Mouse (Mus musculus) heart, postnatal 4 days (tissue): ENCODE results near the gene Casd1. TPM values are rescaled to one million over a fixed set of nuclear protein-coding genes. Genes with fewer than 3 reads are reported as not detected.
"Not testable (repeated sequence)": the region's sequence is repeated elsewhere in the genome, so short reads cannot be mapped to it uniquely, and the experiment has no call there.

Experiments
- DNase-seq: peaks from one replicate; pipeline ENCODE4 v3.0.0; 2021
- total RNA-seq, 2 experiments: library from RNA; stranded (reverse); gene quantifications; 2 replicates each; pipeline ENCODE4 v1.2.3; 2021

Gene Casd1
- total RNA-seq, 2 experiments from 2014 or later: 34.5 to 34.6 TPM

DNA sequence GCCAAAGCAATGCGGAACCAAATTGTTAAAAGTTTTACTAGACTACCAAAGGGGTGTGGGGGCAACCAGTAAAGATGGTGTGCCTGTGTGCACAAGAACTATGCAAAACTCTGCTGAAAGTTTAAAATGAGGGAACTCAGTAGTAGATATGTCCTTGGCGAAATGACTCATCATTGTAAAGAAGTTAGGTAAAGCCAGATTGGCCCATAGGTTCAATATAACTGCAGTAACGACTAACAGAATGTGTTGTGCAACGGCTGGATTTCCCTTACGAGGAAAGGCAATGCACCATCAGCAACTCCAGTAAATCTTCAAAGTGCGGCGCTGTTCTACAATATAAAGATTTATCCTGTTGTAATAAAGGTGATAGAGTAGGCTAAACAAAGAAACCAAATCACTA is 11.8 kb downstream of the Casd1 start:
- no peak for DNase-seq

DNA sequence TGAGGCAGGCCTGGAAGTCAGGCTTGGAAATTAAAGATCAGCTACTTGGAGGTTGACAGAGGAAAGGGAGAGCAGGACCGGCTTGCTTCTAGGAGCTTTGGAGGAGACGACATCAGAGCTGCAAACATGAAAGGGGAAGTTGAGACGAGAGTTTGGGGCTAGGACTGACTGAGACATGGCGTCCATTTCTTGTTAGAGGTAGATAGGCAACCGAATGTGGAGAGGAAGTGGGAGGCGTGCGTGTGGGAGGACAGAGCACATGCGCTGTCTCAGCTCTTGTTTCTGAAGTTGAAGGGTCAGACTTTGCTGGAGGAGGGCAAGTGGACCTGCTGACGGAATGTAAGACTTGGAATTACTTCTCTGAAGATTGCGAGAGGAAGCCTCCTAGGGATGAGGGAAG is 17.3 kb downstream of the Casd1 start:
- DNase-seq: no peak

DNA sequence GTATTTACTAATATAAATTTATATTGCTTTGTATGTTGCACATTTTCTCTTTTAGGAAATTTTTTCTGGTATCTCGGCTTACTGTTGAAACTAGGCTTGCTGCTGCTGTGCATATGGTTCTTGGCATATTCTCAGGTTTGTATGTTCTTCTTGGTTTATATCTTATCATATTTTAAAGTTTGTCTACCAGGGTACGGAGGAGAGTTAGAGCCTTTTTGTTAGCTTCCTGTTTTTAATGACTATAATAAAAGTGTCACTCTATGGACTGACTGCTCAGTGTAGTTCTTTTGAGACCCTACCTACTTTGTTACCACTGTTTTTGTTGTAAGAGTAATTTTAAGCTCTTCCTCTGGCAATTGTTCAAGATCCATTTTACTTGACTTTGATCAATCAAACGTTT is 30.8 kb downstream of the Casd1 start:
- DNase-seq: no peak

DNA sequence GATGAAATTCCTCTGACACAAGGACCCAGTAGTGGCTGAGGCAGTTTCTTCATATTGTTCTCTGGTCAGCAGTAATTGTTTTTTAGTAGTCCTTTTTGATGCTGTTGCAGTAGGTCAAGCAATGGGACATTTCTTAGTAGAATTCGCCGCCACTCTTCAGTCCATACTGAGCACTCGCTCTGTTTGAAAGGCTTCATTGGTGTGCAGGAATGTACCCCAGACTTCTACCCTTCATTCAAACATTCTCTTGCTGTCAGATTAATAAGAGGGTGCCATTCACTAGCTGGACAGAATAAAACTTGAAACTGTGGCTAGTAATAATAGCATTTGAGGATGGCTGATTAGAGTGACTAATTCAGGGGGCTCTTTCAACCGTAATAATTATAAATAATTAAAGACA is 32.5 kb downstream of the Casd1 start:
- DNase-seq: no peak

DNA sequence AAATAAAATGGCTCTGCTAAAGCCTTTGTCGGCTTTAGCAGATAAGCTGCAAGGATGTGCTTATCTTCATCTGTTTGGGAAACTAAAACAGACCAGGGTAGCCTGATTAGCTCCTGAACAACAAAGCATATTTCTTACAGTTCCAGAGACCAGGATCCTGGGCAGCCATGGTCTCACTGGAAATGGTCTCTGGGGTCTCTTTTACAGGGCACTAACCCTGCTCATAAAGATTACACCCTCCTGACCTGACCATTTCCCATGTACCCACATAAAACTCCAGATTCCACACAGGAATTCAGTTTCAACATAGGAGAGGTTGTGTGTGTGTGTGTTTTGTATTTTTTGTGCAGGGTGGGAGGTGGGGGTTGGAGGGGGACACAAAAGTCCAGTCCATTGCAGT is 34.2 kb downstream of the Casd1 start:
- no peak for DNase-seq

DNA sequence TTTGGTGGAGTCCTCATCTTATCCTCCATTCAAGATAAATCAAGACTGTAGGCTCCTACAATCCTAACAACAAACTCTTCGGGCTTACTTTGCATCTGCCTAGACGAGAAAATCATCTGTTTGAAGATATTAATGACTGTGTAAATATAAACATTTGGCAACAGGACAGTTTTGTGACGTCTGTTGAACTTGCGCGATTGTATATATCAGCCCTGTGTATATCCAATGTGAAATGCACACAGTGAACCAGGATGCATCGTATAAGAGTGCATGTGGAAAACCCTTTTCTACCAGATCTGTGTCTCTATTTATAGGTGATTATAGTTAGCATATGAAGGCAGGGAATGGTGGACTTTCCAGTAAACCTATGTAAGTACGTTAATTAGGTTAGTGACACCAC is 41.4 kb downstream of the Casd1 start:
- DNase-seq: no peak

DNA sequence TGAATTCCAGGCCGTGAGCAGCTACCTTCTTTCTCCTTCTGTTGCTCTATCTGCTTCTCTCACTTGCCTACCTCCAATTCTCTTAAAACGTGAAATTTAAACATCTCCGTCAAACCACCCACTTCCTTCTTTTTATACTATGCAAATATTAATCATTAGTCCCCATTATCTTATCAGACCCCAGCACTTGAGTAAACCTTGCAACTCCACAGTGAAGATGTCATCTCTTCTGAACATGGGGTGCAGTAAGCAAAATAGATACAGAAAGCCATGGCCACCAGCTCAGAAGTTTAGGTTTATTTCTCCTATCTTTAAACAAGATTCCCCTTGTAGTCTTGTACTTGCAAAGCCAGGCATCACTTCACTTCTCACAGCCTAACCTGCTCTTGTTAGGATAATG is 46.7 kb downstream of the Casd1 start:
- DNase-seq: no peak

DNA sequence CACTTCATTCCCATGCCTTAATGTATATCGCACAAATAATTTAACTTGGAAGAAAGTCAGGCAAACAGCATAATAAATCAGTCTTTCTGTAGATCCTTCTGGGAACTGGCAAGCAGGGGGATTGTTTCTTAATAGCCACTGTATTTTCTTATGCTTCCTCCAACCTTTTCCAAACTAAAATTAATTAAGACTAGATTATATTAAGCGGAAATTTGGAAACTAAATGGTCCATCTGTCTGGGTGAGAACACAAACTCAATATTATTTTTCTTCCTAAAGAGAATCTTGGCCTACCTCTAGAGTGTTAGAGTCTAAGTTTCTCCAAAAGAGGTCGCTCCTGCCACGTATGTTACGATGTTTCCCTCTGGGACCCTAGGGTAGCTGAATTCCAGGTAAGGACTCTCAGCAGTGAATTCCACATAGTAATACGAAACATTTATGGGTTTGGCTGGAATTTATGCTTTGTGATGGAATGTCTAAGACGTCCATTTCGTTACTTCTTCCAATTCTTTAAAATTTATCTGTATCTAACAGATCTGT is 52.0 kb downstream of the Casd1 start:
- peak; percentile 8 for DNase-seq

DNA sequence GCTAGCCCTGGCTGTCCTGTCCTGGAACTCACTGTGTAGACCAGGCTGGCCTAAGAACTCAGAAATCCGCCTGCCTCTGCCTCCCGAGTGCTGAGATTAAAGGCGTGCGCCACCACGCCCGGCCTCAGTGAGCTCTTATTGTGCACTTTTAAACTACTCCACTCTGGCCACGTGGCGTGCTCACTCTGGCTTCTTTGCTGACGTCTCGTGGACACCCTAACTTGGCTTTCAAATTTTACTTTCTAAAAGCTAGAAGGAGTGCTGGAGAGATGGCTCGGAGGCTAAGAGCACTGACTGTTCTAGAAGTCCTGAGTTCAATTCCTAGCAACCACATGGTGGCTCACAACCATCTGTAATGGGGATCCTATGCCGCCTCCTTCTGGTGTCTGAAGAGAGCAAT is 53.1 kb downstream of the Casd1 start:
- DNase-seq: not testable (repeated sequence)

DNA sequence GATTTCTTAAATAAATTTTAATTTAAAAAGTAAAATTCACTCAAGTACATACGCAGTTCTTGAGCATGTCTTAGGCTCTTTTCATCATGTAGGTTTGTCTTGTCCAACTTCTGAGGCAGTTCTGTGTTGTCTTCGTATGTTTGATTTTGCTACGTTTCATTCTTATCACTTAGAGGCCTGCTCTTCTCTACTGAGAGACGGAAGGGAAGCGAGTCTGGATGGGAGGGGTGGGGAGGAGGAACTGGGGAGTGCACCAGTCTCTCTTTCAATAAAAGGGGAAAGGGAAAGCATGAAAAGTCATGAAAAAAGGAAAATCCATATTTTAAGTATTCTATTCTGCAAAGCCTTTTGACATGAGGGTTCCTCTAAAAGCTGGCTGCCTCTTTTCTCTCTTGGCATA is 54.8 kb downstream of the Casd1 start:
- no peak for DNase-seq

DNA sequence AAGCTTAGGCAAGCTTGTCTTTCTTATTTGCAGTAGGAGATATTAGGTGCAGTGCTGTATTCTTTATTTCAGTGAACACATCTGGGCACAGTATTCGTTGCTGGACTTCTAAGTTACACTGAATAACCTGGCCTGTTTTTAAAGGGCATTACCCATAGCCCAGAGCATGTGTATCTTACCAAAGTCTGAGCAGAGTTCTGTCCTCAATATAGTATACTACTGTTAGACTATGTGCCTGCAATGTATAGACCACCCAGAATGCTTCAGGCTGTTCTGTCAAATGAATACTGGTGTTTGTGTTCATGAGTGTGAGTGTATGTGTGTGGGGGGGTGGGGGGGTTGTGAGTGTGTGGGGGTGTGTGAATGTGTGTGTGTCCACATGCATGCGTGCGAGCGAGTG is 55.3 kb downstream of the Casd1 start:
- DNase-seq: no peak

DNA sequence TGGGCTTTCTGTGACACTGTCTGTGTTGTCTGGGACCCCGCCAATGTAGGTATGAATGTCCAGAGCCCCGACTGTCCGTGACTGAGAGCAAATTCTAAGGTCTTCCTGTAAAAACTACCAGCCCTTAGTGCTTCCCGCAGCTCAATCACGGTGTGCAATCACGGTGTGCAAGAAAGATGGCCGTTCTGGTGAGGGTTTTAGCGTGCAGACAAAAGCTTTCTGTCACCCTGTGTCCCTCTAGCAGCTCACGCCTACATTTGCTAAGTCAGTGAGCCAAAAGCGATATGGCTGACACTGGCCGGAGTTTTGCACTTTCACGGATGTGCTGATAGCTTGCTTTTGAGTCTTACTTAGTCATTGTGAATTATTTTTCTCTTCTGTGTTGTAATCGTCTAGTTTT is 58.2 kb downstream of the Casd1 start:
- no peak for DNase-seq

DNA sequence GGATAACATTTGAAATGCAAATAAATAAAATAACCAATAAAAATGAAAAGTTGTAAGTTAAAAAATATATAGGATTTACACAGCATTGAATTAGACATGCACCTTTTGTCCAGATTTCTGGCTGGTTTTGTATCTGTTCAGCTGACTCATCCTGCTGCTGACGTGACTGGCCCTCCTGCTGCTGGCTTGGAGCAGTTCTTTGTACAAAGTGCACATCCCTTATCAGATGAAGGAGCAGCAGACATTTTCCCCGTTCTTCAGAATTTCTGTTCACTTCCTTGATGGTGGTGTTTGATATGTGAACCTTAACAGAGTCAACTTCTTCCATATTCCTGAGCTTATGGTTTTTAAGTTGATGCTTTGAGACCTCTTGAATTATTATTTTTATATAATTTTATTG is 62.9 kb downstream of the Casd1 start:
- no peak for DNase-seq

DNA sequence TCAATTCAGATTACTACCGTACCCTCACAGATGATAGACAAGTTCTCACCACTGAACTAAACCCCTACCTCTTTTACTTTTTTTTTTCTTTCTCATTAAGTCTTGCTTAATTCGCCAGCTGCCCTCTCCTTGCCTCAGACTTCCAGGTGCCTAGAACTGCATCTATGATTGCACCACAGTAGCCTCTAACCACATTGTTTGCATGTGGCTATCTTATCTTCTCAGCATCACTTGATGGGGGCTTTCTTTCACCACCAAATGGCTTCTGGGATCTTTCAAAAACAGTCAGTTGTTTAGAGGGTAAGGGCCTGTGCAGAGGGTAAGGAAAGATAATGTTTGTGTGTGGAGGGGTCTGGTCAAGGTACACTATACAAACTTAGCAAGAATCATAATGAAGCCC is 63.7 kb downstream of the Casd1 start:
- DNase-seq: no peak

DNA sequence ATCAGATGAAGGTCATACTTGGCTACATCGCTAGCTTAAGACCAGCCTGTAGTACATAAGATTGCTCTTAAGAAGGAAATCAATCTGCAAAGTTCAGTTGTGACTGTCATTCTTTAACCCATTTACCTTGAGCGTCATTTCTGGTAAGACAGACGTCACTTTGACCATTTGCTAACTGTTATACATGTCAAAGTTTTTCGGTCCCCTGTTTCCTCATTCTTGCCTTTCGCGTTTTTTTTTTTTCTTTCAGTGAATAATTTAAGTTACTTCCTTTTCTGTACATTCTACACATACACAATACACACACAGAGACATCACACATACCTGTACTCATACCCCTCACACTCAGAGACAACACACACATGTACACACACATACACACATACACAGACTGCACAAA is 64.5 kb downstream of the Casd1 start:
- DNase-seq: no peak

DNA sequence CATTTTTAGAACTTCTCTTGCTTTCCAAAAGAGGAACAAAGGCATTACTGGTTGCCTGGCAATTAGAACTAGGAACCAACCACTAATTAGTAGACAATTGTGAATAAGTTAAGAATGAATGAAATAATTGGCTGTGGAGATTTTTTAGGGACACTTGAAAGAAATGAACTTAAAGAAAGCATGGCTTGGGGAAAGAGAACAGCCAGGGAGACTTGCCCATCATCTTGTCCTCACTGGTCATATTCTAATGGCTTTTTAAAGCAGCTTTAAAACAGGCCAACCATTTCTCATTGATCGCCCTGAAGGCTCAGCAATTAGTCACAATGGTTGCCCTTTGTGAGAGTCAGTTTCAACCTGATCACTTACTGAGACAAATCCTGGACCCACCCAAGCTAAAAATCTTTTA is 76.7 kb downstream of the Casd1 start:
- no peak for DNase-seq

DNA sequence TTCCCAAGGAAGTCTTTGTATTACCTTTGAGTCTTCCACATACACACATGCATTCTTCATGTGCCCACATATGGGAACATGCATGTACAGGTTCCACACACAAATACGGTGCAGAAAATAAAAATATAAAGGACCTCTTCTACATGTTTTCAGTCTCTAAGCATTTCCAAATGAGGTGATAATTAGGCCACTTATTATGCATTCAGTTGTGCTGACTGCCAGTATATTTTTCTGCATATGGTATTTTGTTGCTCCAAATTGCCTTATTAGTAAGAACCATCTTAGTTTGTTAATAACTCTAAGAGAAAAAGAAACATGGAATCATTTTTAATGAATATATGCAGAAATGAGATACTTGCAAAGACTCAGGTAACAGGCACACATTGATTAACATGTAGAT is 79.3 kb downstream of the Casd1 start:
- DNase-seq: no peak

DNA sequence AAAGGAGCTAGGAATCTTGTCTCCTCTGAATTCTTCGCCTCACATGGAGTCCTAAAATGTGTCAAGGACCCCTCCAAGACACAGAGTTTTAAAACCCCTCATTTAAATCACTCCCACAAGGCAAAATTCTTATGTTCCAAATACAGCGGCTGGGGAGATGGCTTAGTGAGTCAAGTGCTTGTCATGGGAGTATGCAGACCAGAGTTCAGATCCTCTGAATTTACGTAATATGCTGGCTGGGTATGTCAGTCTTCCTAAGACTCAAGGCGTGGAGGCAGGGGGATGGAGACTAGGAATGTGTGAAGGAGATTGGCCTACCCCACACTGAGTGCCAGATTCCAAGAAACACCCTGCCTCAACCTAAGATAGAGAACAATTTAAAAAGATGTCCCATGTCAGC is 79.9 kb downstream of the Casd1 start:
- no peak for DNase-seq

DNA sequence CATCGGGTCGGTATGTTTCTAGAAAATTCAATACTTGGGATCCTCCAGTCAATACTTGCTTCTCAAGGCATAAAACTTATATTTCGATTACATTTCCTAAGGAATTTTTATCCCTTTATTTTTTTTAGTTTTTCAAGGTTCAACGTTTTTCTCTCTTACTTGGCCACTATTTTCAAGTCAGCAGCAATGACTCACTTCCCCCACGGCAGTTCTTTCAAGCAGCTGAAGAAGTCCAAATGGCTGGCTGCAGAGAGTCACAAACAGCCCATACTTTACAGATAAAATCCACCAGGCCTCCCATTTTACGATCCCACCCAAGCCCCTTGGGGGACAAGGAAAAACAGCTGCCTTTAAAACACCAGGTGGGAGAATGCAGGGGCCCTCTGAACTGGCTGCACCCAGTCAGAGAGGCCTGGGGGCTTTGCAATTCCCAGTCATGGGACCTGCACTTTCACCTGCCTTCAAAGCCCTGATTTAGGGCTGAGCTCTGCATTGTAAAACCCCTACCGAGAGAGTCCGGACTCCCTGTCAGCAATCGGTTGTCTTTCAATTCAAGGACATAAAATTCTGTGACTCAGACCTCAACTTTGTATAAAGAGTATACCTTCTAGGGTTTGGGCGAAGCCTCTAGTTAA is 84.2 kb downstream of the Casd1 start:
- DNase-seq: no peak

DNA sequence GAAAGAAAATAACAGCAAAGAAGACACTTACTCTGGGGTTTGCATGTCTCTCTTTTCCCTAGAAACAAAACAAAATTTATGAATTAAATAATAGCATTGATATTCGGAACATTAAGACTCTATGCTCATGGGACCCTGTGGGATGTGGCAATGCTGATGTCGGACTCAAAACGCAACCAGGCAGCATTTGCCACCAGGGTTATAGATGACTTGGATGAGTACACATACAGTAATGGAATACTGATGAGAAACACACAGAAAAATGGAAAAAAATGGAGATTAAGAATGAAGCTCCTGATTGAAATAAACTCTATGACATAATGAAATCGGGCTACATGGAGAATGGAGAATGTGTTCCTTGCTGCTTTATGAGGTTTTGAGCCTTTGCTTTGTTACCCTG is 89.8 kb downstream of the Casd1 start:
- no peak for DNase-seq

Other genes with a start within 250 kb of the Casd1 start
- 100 to 1,000 TPM; 597 to 657 TPM for gene Col1a2, start 96.0 kb upstream of the Casd1 start, total RNA-seq
- gene Sgce, start 146.4 kb downstream of the Casd1 start, total RNA-seq: 10 to 100 TPM; 45.5 to 48.0 TPM
- 10 to 100 TPM in 1 of 2 experiments, 1 to 10 TPM in 1; 9.1 to 10.3 TPM for gene Peg10, start 146.5 kb downstream of the Casd1 start, total RNA-seq